In the genomic region with DNA sequence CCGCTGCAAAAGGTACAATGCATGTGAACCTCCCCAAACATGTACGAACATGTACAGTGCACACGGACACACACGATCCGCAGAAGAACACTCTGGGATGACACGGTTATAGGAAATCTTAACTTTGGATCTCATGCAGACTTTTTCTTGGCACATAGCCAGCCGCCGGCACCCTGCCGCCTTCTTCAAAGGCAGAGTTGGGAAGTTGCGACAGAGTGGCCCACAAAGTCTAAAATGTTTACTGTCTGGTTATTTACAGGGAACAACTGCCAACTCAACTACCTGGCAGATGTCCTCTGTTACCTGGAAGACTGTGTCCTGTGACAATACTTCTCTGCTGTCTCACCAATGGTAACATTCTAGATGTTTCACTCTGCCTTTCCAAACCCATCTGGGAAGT, we compare ENCODE assay signal across 16 mouse cellular contexts. TPM values are rescaled to one million over a fixed set of nuclear protein-coding genes. Genes with fewer than 3 reads are reported as not detected.
DNase-seq lines count a peak whose midpoint lies in the region; ATAC-seq and TF ChIP-seq lines count a peak whose summit lies in the region.
"Had no signal": no experiment of that assay in that cellular context is flagged by ENCODE, and none has a peak within 500 bp of the region (broad histone marks: within the 10 kb centered on the region; RNA-seq: fewer than 3 reads in every experiment).

No protein-coding gene starts in this region.

- no peak for ATAC-seq in embryonic facial prominence, embryonic 14.5 days (ENCODE audit: low read depth)
- ATAC-seq: inflammation-experienced regulatory T-cells, adult 6 months; midbrain, embryonic 15.5 days had no signal

- no peak overlapping the region for H3K4me3 ChIP-seq in embryonic facial prominence, embryonic 14.5 days (ENCODE audit: low read depth, low read length)
- H3K4me3 ChIP-seq in embryonic facial prominence, embryonic 10.5 days: no peak overlapping the region
- H3K4me3 ChIP-seq in left cerebral cortex, adult 2 months: no peak overlapping the region
- H3K4me3 ChIP-seq: limb, embryonic 13.5 days; midbrain, embryonic 15.5 days had no signal

- no peak overlapping the region for H3K4me2 ChIP-seq in embryonic facial prominence, embryonic 14.5 days (ENCODE audit: low read depth, low read length)
- H3K4me2 ChIP-seq: heart, embryonic 11.5 days; limb, embryonic 13.5 days; midbrain, embryonic 15.5 days had no signal

- no peak overlapping the region for H3K27ac ChIP-seq in embryonic facial prominence, embryonic 14.5 days (replicated peaks; ENCODE audit: low read depth, low read length)
- H3K27ac ChIP-seq in embryonic facial prominence, embryonic 10.5 days (replicated peaks): no peak overlapping the region
- no peak overlapping the region for H3K27ac ChIP-seq in left cerebral cortex, adult 2 months
- H3K27ac ChIP-seq: limb, embryonic 13.5 days; macrophage; midbrain, embryonic 15.5 days had no signal

- no peaks in the 10 kb centered on the region for H3K4me1 ChIP-seq in embryonic facial prominence, embryonic 14.5 days (ENCODE audit: control insufficient read depth, insufficient read depth, low read length)
- peaks cover 16% of the 10 kb centered on the region for H3K4me1 ChIP-seq in embryonic facial prominence, embryonic 10.5 days
- H3K4me1 ChIP-seq: limb, embryonic 13.5 days; midbrain, embryonic 15.5 days had no signal

- 62% methylated on average over 10 of the region's 10 CpGs for WGBS in embryonic facial prominence, embryonic 14.5 days
- WGBS in embryonic facial prominence, embryonic 10.5 days: 96% methylated on average over 10 of the region's 10 CpGs

- H3K9ac ChIP-seq in embryonic facial prominence, embryonic 14.5 days (ENCODE audit: low read depth, low read length): no peak overlapping the region
- H3K9ac ChIP-seq: limb, embryonic 13.5 days; midbrain, embryonic 15.5 days had no signal

- intact Hi-C loops in left cerebral cortex, postnatal 4 days (cut with DNase I): no loop called here
- intact Hi-C loops in left cerebral cortex, adult 2 months (cut with DNase I): no loop called here

- DNase-seq in embryonic facial prominence, embryonic 14.5 days (ENCODE audit: low spot score): peak; percentile 21
- no peak for DNase-seq in embryonic facial prominence, embryonic 10.5 days (ENCODE audit: low spot score)
- peak; percentile 43 for DNase-seq in left cerebral cortex, postnatal 4 days
- DNase-seq in left cerebral cortex, adult 2 months (ENCODE audit: extremely low spot score in 1 of 2, low spot score in 2 of 2): no peak
- peak; percentile 11 for DNase-seq in urinary bladder, postnatal 14 days (ENCODE audit: low spot score)
- no peak for DNase-seq in urinary bladder, postnatal 25 days (ENCODE audit: low spot score)
- no peak for DNase-seq in thymus, postnatal 36 days
- no peak for DNase-seq in testis, postnatal 10 days (ENCODE audit: low spot score)
- DNase-seq: gastrocnemius, postnatal 25 days; heart, postnatal 4 days had no signal

- H3K9me3 ChIP-seq in embryonic facial prominence, embryonic 14.5 days (ENCODE audit: control insufficient read depth, low read length): no peaks in the 10 kb centered on the region
- no peaks in the 10 kb centered on the region for H3K9me3 ChIP-seq in embryonic facial prominence, embryonic 10.5 days
- H3K9me3 ChIP-seq: limb, embryonic 13.5 days; midbrain, embryonic 15.5 days had no signal

- no peaks in the 10 kb centered on the region for H3K27me3 ChIP-seq in embryonic facial prominence, embryonic 14.5 days (replicated peaks; ENCODE audit: control insufficient read depth, insufficient read depth, low read length)
- H3K27me3 ChIP-seq in embryonic facial prominence, embryonic 10.5 days (replicated peaks; ENCODE audit: low read depth, poor library complexity, severe bottlenecking): no peaks in the 10 kb centered on the region
- H3K27me3 ChIP-seq: limb, embryonic 13.5 days; midbrain, embryonic 15.5 days had no signal

- no peak for TF ChIP-seq CTCF in left cerebral cortex, adult 2 months (IDR thresholded peaks at IDR 0.05)

- H3K36me3 ChIP-seq in embryonic facial prominence, embryonic 14.5 days (ENCODE audit: control insufficient read depth, insufficient read depth, low read length): no peaks in the 10 kb centered on the region
- no peaks in the 10 kb centered on the region for H3K36me3 ChIP-seq in embryonic facial prominence, embryonic 10.5 days (replicated peaks)
- H3K36me3 ChIP-seq: limb, embryonic 13.5 days; midbrain, embryonic 15.5 days had no signal

RNA-seq across cellular contexts. Expression of gene Slc13a3, which starts 30.0 kb away (rescaled TPM):
- 1.6 and 1.9 TPM in 2 replicates for polyA plus RNA-seq in embryonic facial prominence, embryonic 14.5 days (2014; fragmentation: Nextera tagmentation; extraction: Ambion mirVana)
- 0.40 and 0.44 TPM in 2 replicates for polyA plus RNA-seq in embryonic facial prominence, embryonic 10.5 days (2016; fragmentation: Nextera tagmentation; extraction: Ambion mirVana)
- 10 to 100 TPM; 13.0 to 14.2 TPM for total RNA-seq in left cerebral cortex, postnatal 4 days (2021)
- 10 to 100 TPM; 12.0 to 18.6 TPM for total RNA-seq in left cerebral cortex, adult 2 months (2021)
- polyA plus RNA-seq: inflammation-experienced regulatory T-cells, adult 6 months had no signal

RNA-seq across cellular contexts. Expression of gene Ocstamp, which starts 42.8 kb away (rescaled TPM):
- 0.35 and 1.1 TPM in 2 replicates for polyA plus RNA-seq in embryonic facial prominence, embryonic 14.5 days (2014; fragmentation: Nextera tagmentation; extraction: Ambion mirVana)
- 0.06 and 0.18 TPM in 2 replicates for polyA plus RNA-seq in embryonic facial prominence, embryonic 10.5 days (2016; fragmentation: Nextera tagmentation; extraction: Ambion mirVana)
- total RNA-seq in left cerebral cortex, postnatal 4 days (2021): not detected
- total RNA-seq in left cerebral cortex, adult 2 months (2021): not detected
- total RNA-seq: heart, postnatal 4 days; left cerebral cortex, adult 18-20 months had no signal
- polyA plus RNA-seq: heart, embryonic 11.5 days; inflammation-experienced regulatory T-cells, adult 6 months; macrophage; midbrain, embryonic 15.5 days had no signal

RNA-seq across cellular contexts. Expression of gene Trp53rka, which starts 50.1 kb away (rescaled TPM):
- polyA plus RNA-seq in embryonic facial prominence, embryonic 14.5 days (2014; fragmentation: Nextera tagmentation; extraction: Ambion mirVana): 32.8 and 35.4 TPM in 2 replicates
- 57.1 and 59.5 TPM in 2 replicates for polyA plus RNA-seq in embryonic facial prominence, embryonic 10.5 days (2016; fragmentation: Nextera tagmentation; extraction: Ambion mirVana)
- total RNA-seq in left cerebral cortex, postnatal 4 days (2021): 10 to 100 TPM; 22.4 to 24.6 TPM
- total RNA-seq in left cerebral cortex, adult 2 months (2021): 10 to 100 TPM; 21.5 to 22.0 TPM

RNA-seq across cellular contexts. Expression of gene Zfp334, which starts 54.9 kb away (rescaled TPM):
- polyA plus RNA-seq in embryonic facial prominence, embryonic 14.5 days (2014; fragmentation: Nextera tagmentation; extraction: Ambion mirVana): 8.7 TPM in 2 replicates
- 20.8 and 21.6 TPM in 2 replicates for polyA plus RNA-seq in embryonic facial prominence, embryonic 10.5 days (2016; fragmentation: Nextera tagmentation; extraction: Ambion mirVana)
- total RNA-seq in left cerebral cortex, postnatal 4 days (2021): 10 to 100 TPM; 16.5 TPM
- 10 to 100 TPM; 15.4 to 18.2 TPM for total RNA-seq in left cerebral cortex, adult 2 months (2021)
- polyA plus RNA-seq: inflammation-experienced regulatory T-cells, adult 6 months had no signal

Comparison
In these comparisons a context has a peak if more than half of its experiments do, and no peak if none do; other contexts are left out.
1. DNase-seq: peak in embryonic facial prominence, embryonic 14.5 days (single experiment), left cerebral cortex, postnatal 4 days (single experiment) and urinary bladder, postnatal 14 days (single experiment); none in embryonic facial prominence, embryonic 10.5 days (single experiment), left cerebral cortex, adult 2 months (0 of 2), urinary bladder, postnatal 25 days (single experiment), thymus, postnatal 36 days (0 of 2) and testis, postnatal 10 days (single experiment).